Mouse (Mus musculus) embryo, embryonic 10.5 days (tissue): ENCODE data around the gene Mrps7.
A peak's percentile ranks its signal among the peaks of the same experiment; 100 is the strongest.

Experiments used
- DNase-seq: peaks from one replicate; pipeline ENCODE4 v3.0.0-alpha.2; 2015; ENCODE audit warnings: low spot score

The Mrps7 gene

DNA sequence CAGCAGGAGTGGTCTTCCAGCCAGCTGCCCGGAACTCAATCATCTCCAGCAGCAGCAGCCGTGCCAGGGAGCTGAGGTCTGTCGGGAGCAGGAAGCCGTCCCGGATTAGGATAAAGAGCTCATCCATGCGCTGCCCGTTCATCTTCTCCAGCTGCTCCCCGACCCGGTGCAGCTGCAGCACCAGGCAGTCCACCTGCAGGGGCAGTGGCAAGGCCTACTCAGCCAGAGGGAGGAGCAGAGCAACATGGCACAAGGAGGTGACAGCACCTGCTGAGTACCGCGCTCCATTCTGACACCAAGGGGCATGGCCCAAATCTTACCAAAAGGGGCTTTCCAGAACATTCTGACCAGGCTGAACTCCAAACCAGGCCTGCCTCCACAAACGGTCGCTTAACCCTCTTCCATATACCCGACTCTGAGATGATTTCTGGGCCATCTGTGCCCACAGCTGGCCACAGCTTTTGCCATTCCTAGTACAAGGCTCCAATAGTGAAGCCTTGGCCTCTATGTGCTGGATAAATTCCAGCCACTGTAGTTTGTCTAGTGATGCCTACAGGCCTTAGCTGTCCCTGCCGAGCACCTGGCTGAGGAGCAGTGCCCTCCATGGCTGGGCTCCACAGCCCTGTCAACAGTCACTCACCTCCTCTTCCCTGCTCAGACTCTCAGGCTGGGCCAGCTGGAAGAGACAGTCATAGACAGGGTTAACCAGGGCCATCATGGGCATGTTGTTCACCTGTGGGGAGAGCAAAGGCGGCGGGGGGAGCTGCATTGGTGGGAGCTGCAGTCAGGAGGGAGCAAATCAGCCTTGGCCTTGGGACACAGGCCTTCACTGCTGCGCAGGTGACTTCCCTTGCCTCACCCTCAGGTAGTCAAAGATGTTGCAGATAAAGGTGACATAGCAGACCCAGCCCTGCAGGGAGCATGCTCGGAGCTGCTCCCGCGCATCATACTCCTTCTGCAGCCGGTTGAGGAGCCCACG is 5.0 kb downstream of the Mrps7 start:
- DNase-seq = no peak

GRCm38 (mm10) chr11:115609576-115609975 is 5.9 kb downstream of the Mrps7 start:
- DNase-seq = no peak

DNA sequence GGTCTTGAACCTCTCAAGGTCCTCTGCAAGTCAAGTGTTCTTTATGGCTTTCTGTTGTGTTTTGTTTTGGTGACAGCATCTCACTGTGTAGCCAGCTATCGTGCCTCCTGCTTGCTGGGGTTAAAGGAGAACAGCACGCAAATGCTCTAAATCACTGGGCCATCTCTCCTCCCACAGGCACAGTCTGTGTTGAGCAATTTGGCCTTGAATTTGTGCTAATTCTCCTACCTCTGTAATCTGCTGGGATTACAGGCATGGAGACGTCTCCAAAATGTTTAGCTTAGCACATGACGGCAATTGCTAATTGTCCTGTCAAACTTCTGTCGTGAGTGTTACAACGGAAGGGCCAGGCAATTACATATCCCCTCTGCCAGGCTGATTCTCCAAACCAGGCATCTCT is 7.4 kb downstream of the Mrps7 start:
- no peak for DNase-seq

- DNase-seq = no peak
Observed at GRCm38 (mm10) chr11:115612059-115612409, 8.3 kb downstream of the Mrps7 start.

GRCm38 (mm10) chr11:115612410-115613137 is 8.8 kb downstream of the Mrps7 start, which contains the start of gene Mif4gd:
Gene Mif4gd (minus strand): TSS chr11:115612969.
- peak; percentile 91 for DNase-seq

DNA sequence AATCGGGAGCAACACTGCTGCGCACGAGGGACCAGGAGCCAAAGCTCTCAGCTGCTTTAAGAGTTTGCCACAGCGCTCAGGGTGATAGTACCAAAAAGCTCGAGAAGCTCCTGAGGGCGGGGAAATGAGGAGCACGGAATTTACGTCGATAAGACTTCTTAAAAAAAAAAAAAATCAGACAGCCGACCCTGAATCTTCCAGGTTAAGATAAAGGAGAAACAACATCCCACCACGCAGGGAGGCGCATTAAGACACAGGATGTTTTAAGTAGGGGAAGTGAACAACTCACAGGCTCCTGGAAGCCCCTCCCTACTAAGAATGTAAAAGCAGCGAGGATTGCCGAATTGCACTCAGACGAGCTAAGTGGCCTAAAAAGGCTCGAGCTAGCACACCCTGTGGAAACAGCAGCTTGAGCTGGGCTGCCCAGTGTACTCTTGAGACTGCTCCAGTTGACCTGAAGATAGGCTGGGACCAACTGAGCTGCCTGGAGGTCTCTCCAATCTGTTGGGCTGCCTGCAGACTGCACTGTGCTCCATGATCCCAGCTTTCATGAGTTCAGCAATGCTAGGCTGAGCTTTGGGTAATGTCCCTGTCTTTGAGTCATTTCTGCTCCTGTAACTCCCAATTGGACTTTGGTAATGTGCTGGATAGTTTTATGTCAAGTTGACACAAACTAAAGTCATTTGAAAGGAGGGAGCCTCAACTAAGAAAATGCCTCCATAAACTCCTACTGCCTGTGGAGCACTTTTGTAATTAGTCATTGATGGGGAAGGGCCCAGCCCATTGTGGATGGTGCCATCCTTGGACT is 9.6 kb downstream of the Mrps7 start:
- peak; percentile 51 for DNase-seq

DNA sequence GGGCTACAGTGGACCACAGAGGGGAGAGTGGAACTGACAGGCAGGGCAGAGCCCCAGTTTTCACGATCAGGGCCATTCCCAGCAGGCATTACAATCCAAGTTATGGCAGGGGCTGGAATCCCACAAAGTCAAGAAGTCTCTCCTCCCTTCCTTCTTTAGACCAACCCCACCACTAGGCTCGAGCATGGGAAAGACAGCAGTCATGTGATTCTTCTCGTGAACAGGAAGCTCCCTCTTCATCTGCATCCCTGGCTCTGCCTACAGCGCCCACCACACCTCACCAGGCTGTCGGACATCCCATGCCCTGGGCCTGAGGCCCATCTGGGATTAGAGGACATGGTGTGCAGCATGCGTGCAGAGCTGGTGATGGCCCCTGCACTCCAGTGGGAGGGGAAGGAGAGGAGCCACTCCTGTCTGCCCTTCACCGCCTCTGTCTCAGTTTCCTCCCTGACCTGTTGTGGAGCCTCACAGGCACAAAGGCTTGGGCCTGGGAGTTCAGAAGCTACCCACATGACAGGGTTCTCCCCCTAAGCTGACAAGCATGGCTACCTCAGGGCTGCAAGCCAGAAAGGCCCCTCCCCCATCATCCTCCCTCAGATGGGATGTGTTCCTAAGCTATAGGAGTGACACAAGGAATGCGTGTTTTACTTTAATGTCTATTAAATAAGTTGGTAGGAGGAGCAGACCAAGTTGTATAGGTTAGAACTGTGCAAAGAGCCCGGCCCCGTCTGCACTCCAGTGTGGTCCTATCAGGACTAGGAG is 10.8 kb downstream of the Mrps7 start:
- DNase-seq = no peak

DNA sequence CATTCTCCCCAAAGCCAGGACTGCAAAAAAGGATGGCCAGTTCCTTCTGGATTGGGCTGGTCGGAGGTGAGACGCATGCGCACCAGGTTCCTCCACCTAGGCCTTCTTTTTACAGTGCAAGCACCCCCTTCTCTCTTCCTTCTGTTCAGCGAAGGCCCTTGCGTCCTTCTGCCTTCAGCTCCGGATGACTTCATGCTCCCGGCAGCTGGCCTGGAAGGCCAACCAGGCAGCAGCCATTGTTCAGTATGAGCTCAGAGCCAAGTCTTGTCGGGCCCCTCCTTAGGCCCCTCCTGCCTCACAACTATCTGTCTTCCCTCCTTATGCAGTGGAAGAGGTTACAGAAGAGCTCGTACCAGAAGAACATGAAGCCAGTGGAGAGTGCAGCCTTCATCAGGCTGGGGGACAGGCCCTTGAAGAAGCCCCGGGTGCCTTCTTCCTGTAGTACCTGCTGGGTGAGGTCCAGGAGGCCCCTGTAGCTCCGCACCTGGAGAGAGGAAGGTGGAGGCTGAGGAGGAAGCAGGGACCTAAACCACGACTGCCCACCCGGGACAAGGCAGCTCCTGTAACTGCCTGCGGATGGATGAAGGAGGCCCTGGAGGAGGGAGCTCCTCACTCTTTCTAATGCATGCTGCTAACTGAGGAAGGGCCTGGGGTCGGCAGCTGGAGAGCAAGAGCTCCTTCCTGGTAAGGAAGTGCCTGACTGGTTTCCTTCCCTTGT is 11.5 kb downstream of the Mrps7 start:
- no peak for DNase-seq

- no peak for DNase-seq
Observed at GRCm38 (mm10) chr11:115615875-115616274, 12.2 kb downstream of the Mrps7 start.

DNA sequence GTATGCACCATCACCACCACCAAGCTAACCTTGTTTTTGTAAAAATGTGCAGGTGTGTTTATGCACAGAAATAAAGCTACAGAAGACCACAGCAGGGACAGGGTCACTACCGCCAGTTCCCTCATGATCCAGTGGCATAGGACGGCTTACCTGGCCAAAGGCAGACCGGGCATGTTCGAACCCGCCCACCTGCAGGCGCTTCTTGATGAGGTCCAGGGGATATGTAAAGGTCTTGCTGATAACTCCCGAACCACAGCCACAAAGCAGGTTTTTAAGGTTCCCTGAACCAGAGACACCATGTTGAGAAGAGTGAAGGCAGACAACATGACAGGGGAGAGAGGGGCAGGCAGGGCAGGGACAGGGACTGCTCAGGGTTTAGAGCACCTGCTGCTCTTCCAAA is 12.6 kb downstream of the Mrps7 start:
- DNase-seq = no peak

DNA sequence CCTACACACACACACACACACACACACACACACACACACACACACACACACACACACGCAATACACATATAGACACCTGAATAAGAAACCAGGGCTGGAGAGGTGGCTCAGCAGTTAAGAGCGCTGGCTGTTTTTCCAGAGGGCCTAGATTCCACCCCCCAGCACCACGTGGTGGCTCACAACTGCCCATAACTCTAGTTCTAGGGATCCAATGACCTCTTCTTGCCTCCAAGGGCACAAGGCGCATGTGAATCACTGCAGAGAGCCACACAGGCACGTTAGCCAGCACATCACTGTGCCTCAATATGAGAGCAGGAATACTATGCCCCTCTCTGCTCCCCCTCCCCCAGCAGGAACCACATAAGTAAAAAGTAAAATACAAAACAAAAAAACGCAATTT is 13.2 kb downstream of the Mrps7 start:
- DNase-seq = no peak

GRCm38 (mm10) chr11:115618001-115618400 is 14.3 kb downstream of the Mrps7 start:
- no peak for DNase-seq

- no peak for DNase-seq
Observed at GRCm38 (mm10) chr11:115618732-115619516, 15.2 kb downstream of the Mrps7 start.

DNA sequence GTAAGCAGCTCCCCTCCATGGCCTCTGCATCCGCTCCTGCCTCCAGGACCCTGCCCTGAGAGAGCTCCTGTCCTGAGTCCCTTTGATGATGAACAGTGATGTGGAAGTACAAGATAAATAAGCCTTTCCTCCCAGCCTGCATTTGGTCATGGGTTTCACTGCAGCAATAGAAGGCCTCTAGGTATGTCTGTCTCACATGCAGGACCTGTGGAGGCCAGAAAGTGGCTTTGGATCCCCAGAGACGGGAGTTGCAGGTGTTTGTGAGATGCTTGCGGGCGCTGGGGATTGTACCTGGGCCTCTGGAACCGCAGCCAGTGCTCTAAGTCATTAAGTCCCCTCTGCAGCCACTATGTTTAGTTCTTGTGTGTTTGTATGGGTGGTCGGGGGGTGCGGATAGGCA is 16.2 kb downstream of the Mrps7 start:
- no peak for DNase-seq

GRCm38 (mm10) chr11:115623487-115624070 is 19.9 kb downstream of the Mrps7 start:
- DNase-seq = no peak

- no peak for DNase-seq
Observed at GRCm38 (mm10) chr11:115625877-115626276, 22.2 kb downstream of the Mrps7 start.

- DNase-seq = no peak
Observed at GRCm38 (mm10) chr11:115626824-115627616, 23.3 kb downstream of the Mrps7 start.

DNA sequence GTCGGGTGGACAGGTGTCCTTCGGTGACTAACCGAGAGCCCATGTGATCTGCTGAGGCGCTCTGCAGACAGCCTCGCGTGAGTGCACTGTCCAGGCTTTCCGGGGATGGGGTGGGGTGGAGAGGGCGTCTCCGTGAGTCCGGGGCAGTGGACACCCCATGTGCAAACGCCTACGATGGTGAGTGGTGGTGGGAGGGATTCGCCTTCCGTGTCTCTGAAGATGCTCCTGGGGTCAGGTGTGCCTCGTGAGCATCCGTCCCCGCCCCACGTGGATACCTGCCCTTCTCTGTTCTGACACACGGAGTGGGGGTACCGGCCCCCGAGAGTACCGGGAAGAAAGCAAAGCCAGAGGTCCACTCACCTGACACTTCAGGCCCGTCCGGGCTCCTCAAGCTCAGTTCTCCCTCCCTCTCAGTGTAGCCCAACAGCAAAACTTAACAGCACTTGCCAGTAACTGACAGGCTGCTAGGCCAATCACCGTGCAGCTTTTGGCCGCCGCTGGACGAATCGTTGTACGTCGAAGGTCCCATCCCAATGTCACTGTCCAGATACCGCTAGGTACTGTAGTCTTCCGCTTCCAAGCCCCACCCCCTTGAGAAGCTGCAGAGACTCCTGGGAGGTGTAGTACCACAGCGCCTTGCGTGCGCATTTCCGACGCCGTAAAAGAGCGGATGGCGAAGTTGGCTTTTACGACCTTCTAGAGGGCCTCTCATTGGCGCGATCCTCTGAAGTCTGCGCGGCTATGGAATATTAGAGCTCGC is 24.2 kb downstream of the Mrps7 start, which contains the start of gene Slc25a19:
Gene Slc25a19 (minus strand): TSS at position 591 of the 760 bp plus-strand sequence.
- DNase-seq = peak; percentile 99
